Mouse (Mus musculus): ENCODE results near the gene Mmp9.

DNA sequence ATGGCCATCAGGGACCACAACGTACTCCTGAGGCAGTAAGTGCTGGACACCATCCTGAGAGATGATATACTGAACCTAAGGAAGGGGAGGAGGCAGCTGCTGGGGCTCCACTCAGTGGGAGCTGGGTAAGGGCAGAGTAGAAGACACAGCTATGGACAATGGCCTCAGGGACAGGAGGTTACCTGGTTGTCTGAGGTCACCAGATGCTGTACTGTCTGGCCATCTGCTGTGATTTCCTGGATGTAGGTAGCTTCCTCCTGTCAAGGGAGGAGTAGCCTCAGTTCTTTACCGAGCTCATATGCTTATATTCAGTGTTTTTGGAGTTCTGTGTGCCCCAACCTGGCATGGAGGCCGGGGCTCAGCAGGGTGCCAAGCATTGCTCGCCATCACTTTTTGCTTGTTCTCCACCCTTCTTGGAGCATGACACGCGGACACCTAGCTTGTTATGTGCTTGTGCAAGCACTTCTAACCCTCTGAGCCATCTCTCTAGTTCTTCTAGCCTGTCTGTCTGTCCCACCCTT, 47.8 kb upstream of the Mmp9 start:
- no peak for TF ChIP-seq CTCF (IDR thresholded peaks at IDR 0.05; ENCODE audit: low read depth, low read length)
- no peak for TF ChIP-seq GATA1 (IDR thresholded peaks at IDR 0.05; ENCODE audit: borderline replicate concordance, low read length)
- 0 out of 2 replicates have a peak, but pooled peaks have one; percentile 5 for TF ChIP-seq POLR2AphosphoS5 (IDR thresholded peaks at IDR 0.05; ENCODE audit: insufficient replicate concordance, low read depth, low read length)

All from G1E (cell line).